In genomic region chr11:86973255-86973654, GRCm38 (mm10) we compare ENCODE assay signal across 12 mouse cellular contexts. TPM values are rescaled to one million over a fixed set of nuclear protein-coding genes. Genes with fewer than 3 reads are reported as not detected.
DNase-seq lines count a peak whose midpoint lies in the region; ATAC-seq and TF ChIP-seq lines count a peak whose summit lies in the region.
"Had no signal": no experiment of that assay in that cellular context is flagged by ENCODE, and none has a peak within 500 bp of the region (broad histone marks: within the 10 kb centered on the region; RNA-seq: fewer than 3 reads in every experiment).

No protein-coding gene starts in this region.

- no peak overlapping the region for H3K9ac ChIP-seq in liver, adult 2 months (ENCODE audit: low read depth, low read length)
- no peak overlapping the region for H3K9ac ChIP-seq in liver, embryonic 12.5 days
- no peak overlapping the region for H3K9ac ChIP-seq in midbrain, embryonic 16.5 days (ENCODE audit: low read depth, low read length)
- no peak overlapping the region for H3K9ac ChIP-seq in stomach, postnatal 0 days (ENCODE audit: low read length)
- H3K9ac ChIP-seq in forebrain, embryonic 14.5 days (ENCODE audit: low read length): no peak overlapping the region
- H3K9ac ChIP-seq: lung, embryonic 15.5 days had no signal

- no peaks in the 10 kb centered on the region for H3K9me3 ChIP-seq in liver, embryonic 12.5 days (replicated peaks)
- H3K9me3 ChIP-seq in midbrain, embryonic 16.5 days (replicated peaks; ENCODE audit: control insufficient read depth, low read length, poor library complexity, severe bottlenecking): no peaks in the 10 kb centered on the region
- no peaks in the 10 kb centered on the region for H3K9me3 ChIP-seq in stomach, postnatal 0 days (ENCODE audit: control insufficient read depth, low read length)
- no peaks in the 10 kb centered on the region for H3K9me3 ChIP-seq in forebrain, embryonic 14.5 days (replicated peaks; ENCODE audit: control insufficient read depth, low read length)
- H3K9me3 ChIP-seq: lung, embryonic 15.5 days had no signal

- no peak overlapping the region; the same call in 1 of the 2 replicates for H3K4me3 ChIP-seq in gastrocnemius, adult 2 months
- H3K4me3 ChIP-seq in liver, adult 2 months (ENCODE audit: insufficient read depth, low read depth, low read length): no peak overlapping the region
- no peak overlapping the region for H3K4me3 ChIP-seq in liver, embryonic 12.5 days
- H3K4me3 ChIP-seq in midbrain, embryonic 16.5 days (ENCODE audit: low read depth, low read length): no peak overlapping the region
- H3K4me3 ChIP-seq in stomach, postnatal 0 days (ENCODE audit: low read depth, low read length): no peak overlapping the region
- H3K4me3 ChIP-seq in forebrain, embryonic 14.5 days (ENCODE audit: low read depth, low read length): no peak overlapping the region
- H3K4me3 ChIP-seq: heart, adult 2 months; lung, embryonic 15.5 days had no signal

- H3K79me2 ChIP-seq in liver, adult 2 months (ENCODE audit: control insufficient read depth, insufficient read depth, low read length): peaks cover 29% of the 10 kb centered on the region

- H3K27me3 ChIP-seq in liver, adult 2 months (ENCODE audit: control insufficient read depth, insufficient read depth, low read length): no peaks in the 10 kb centered on the region
- H3K27me3 ChIP-seq in liver, embryonic 12.5 days (replicated peaks): no peaks in the 10 kb centered on the region
- H3K27me3 ChIP-seq in midbrain, embryonic 16.5 days (ENCODE audit: control insufficient read depth, insufficient read depth, low read depth, low read length): no peaks in the 10 kb centered on the region
- H3K27me3 ChIP-seq in stomach, postnatal 0 days (ENCODE audit: control insufficient read depth, insufficient read depth, low read length): no peaks in the 10 kb centered on the region
- no peaks in the 10 kb centered on the region for H3K27me3 ChIP-seq in forebrain, embryonic 14.5 days (replicated peaks; ENCODE audit: control insufficient read depth, insufficient read depth, low read length)
- H3K27me3 ChIP-seq: lung, embryonic 15.5 days had no signal

- peaks cover 36% of the 10 kb centered on the region for H3K4me1 ChIP-seq in liver, adult 2 months (ENCODE audit: control insufficient read depth, insufficient read depth, low read length)
- 0 out of 2 replicates have a peak, but pooled peaks cover 4% of the 10 kb centered on the region for H3K4me1 ChIP-seq in liver, embryonic 12.5 days
- H3K4me1 ChIP-seq in midbrain, embryonic 16.5 days (ENCODE audit: control insufficient read depth, insufficient read depth, low read length): peaks cover 16% of the 10 kb centered on the region
- no peaks in the 10 kb centered on the region for H3K4me1 ChIP-seq in stomach, postnatal 0 days (replicated peaks; ENCODE audit: control insufficient read depth, insufficient read depth)
- peaks cover 13% of the 10 kb centered on the region for H3K4me1 ChIP-seq in forebrain, embryonic 14.5 days (ENCODE audit: control insufficient read depth, insufficient read depth, low read length)

- TF ChIP-seq EP300 in stomach, postnatal 0 days (optimal IDR thresholded peaks at IDR 0.05): no peak

- ATAC-seq in liver, embryonic 12.5 days: no peak
- ATAC-seq in midbrain, embryonic 16.5 days: no peak
- ATAC-seq in stomach, postnatal 0 days (ENCODE audit: low FRiP score, low TSS enrichment): no peak
- ATAC-seq in forebrain, embryonic 14.5 days: no peak

- H3K27ac ChIP-seq in gastrocnemius, adult 2 months: peak overlapping the region; percentile 76
- peak overlapping the region; percentile 37 for H3K27ac ChIP-seq in liver, adult 2 months (replicated peaks; ENCODE audit: insufficient read depth, low read depth, low read length)
- no peak overlapping the region for H3K27ac ChIP-seq in liver, embryonic 12.5 days
- H3K27ac ChIP-seq in midbrain, embryonic 16.5 days (ENCODE audit: low read length): 0 out of 2 replicates have a peak overlapping the region, but pooled peaks have one; percentile 35
- no peak overlapping the region for H3K27ac ChIP-seq in stomach, postnatal 0 days (replicated peaks)
- H3K27ac ChIP-seq in forebrain, embryonic 14.5 days (ENCODE audit: low read depth, low read length): no peak overlapping the region
- H3K27ac ChIP-seq: heart, adult 2 months; lung, embryonic 15.5 days had no signal

- peaks cover 8% of the 10 kb centered on the region; the same call in 1 of the 2 replicates for H3K36me3 ChIP-seq in liver, adult 2 months (ENCODE audit: control insufficient read depth, insufficient read depth, low read length)
- no peaks in the 10 kb centered on the region for H3K36me3 ChIP-seq in liver, embryonic 12.5 days
- H3K36me3 ChIP-seq in midbrain, embryonic 16.5 days (ENCODE audit: control insufficient read depth, insufficient read depth, low read length): no peaks in the 10 kb centered on the region
- H3K36me3 ChIP-seq in stomach, postnatal 0 days (ENCODE audit: control insufficient read depth, insufficient read depth, low read length): peaks cover 3% of the 10 kb centered on the region; the same call in 1 of the 2 replicates
- H3K36me3 ChIP-seq in forebrain, embryonic 14.5 days (ENCODE audit: control insufficient read depth, insufficient read depth, low read length): peaks cover 5% of the 10 kb centered on the region; the same call in 1 of the 2 replicates
- H3K36me3 ChIP-seq: lung, embryonic 15.5 days had no signal

- WGBS in liver, adult 2 months: 13% methylated on average over 5 of the region's 5 CpGs
- 64% methylated on average over 5 of the region's 5 CpGs for WGBS in liver, embryonic 12.5 days (ENCODE audit: insufficient replicate concordance)
- 55% methylated on average over 5 of the region's 5 CpGs for WGBS in midbrain, embryonic 16.5 days
- WGBS in stomach, postnatal 0 days: 54% methylated on average over 5 of the region's 5 CpGs
- 63% methylated on average over 5 of the region's 5 CpGs for WGBS in forebrain, embryonic 14.5 days

- intact Hi-C loops in gastrocnemius, adult 2 months (cut with DNase I): no loop called here
- intact Hi-C loops in gastrocnemius, postnatal 36 days (cut with DNase I): no loop called here

- H3K4me2 ChIP-seq in liver, embryonic 12.5 days: no peak overlapping the region
- peak overlapping the region; percentile 14; the same call in 1 of the 2 replicates for H3K4me2 ChIP-seq in midbrain, embryonic 16.5 days (ENCODE audit: low read length)
- H3K4me2 ChIP-seq in stomach, postnatal 0 days (replicated peaks; ENCODE audit: low read depth): no peak overlapping the region
- no peak overlapping the region for H3K4me2 ChIP-seq in forebrain, embryonic 14.5 days (ENCODE audit: low read length)
- H3K4me2 ChIP-seq: lung, embryonic 15.5 days had no signal

- TF ChIP-seq POLR2A in liver, adult 2 months (IDR thresholded peaks at IDR 0.05; ENCODE audit: extremely low read depth, insufficient read depth, low read length): no peak

- peak; percentile 59 for DNase-seq in gastrocnemius, adult 2 months
- DNase-seq in gastrocnemius, postnatal 36 days: no peak
- DNase-seq in liver, adult 2 months (ENCODE audit: extremely low read depth, low read depth, low spot score): peak; percentile 88
- peak; percentile 60 to 71 for DNase-seq in kidney, postnatal 25 days
- DNase-seq in stomach, postnatal 0 days (ENCODE audit: low spot score): no peak
- no peak for DNase-seq in forebrain, embryonic 14.5 days (ENCODE audit: low spot score)
- DNase-seq: adrenal gland, postnatal 14 days; heart, postnatal 4 days had no signal

- peak; percentile 12; the same call in 1 of the 2 replicates for TF ChIP-seq CTCF in gastrocnemius, adult 2 months (IDR thresholded peaks at IDR 0.05)
- no peak for TF ChIP-seq CTCF in liver, adult 2 months (IDR thresholded peaks at IDR 0.05; ENCODE audit: low read depth, low read length)
- TF ChIP-seq CTCF in stomach, postnatal 0 days (IDR thresholded peaks at IDR 0.05; ENCODE audit: low read depth): no peak

RNA-seq across cellular contexts. Expression of gene Ypel2, which starts 20.3 kb away (rescaled TPM):
- 10 to 100 TPM in 1 of 2 experiments, 1 to 10 TPM in 1; 4.5 to 11.6 TPM for total RNA-seq in gastrocnemius, adult 2 months (2021)
- total RNA-seq in gastrocnemius, postnatal 36 days (2021): 1 to 10 TPM; 4.1 to 4.8 TPM
- total RNA-seq in liver, adult 2 months (2014; rRNA removed): 6.2 and 9.7 TPM in 2 replicates
- 5.1 and 6.6 TPM in 2 replicates for polyA plus RNA-seq in liver, adult 2 months (2012; rRNA removed)
- polyA plus RNA-seq in liver, embryonic 12.5 days (2016; fragmentation: Nextera tagmentation; extraction: Ambion mirVana): 1.3 and 1.4 TPM in 2 replicates
- 5.7 and 6.5 TPM in 2 replicates for polyA plus RNA-seq in midbrain, embryonic 16.5 days (2015; fragmentation: Nextera tagmentation; extraction: Ambion mirVana)
- 3.9 and 4.0 TPM in 2 replicates for polyA plus RNA-seq in stomach, postnatal 0 days (2015; fragmentation: Nextera tagmentation; extraction: Ambion mirVana)
- 6.0 and 7.0 TPM in 2 replicates for polyA plus RNA-seq in forebrain, embryonic 14.5 days (2014; fragmentation: Nextera tagmentation; extraction: Ambion mirVana)

Comparison
In these comparisons a context has a peak if more than half of its experiments do, and no peak if none do; other contexts are left out.
1. DNase-seq: peak in gastrocnemius, adult 2 months (single experiment), liver, adult 2 months (single experiment) and kidney, postnatal 25 days (2 of 2); none in gastrocnemius, postnatal 36 days (0 of 2), stomach, postnatal 0 days (single experiment) and forebrain, embryonic 14.5 days (single experiment).
2. H3K27ac ChIP-seq: peak in gastrocnemius, adult 2 months (single experiment), liver, adult 2 months (single experiment) and midbrain, embryonic 16.5 days (single experiment); none in liver, embryonic 12.5 days (single experiment), stomach, postnatal 0 days (single experiment) and forebrain, embryonic 14.5 days (single experiment).